Mouse (Mus musculus) liver, adult 2 months (tissue): Measurements from ENCODE around the gene Aebp1.

Source experiments
- CTCF ChIP-seq: fragments of 200-500 bp; IDR thresholded peaks from 2 replicates; pipeline ENCODE4 v1.5.1; 2011; ENCODE audit warnings: low read depth, low read length, control low read depth
- POLR2A ChIP-seq: fragments of 200-500 bp; IDR thresholded peaks from 2 replicates; pipeline ENCODE4 v1.6.1; 2011; ENCODE audit warnings: low read length, control low read depth; ENCODE audit not compliant: insufficient read depth; ENCODE audit errors: extremely low read depth

- TF ChIP-seq CTCF = peak; percentile 64
- no peak for TF ChIP-seq POLR2A
Observed at GRCm38 (mm10) chr11:5886187-5886586, 24.4 kb downstream of the Aebp1 start.
